Mouse (Mus musculus): ENCODE data around the gene Tbc1d5.
A peak's percentile ranks its signal among the peaks of the same experiment; 100 is the strongest.

The Tbc1d5 gene

DNA sequence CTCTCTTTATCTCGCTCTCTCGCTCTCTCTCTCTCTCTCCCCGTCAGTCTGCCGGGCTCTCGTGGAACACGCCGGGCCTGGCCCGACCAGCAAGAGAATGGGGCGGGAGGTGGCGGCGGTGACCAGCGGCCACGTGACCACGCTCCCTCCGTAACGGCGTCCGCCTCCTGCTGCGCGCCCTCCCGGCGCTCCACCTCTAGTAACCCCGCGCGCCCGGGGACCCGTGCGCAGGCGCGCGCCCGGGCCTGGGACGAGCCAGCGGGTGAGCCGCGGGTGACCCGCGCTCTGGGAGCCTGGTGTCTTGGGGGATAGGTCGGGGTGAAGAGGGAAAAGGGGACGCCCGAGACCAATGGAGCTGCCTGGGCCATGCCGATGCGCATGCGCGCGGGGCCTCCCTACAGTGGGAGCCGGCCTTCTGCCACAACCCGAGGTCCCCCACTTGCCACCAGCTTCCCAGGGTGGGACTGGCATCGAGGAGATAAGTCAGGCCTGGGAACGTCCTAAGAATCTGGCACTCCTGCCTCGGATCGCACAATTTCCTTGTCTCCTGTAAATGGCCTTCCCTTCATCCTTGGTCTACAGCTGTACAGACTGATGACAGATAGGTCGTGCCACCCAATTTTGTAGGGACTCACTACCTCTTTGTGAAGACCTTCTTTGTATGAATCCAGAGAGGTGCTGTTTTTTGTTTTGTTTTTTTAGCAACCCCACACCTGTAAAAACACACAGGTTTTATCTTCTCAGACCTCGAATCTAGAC lies at the start of gene Tbc1d5:
TSS of gene Tbc1d5 (minus strand) at position 158 of the 759 bp plus-strand sequence.
- DNase-seq: peak; percentile 95 to 98

DNA sequence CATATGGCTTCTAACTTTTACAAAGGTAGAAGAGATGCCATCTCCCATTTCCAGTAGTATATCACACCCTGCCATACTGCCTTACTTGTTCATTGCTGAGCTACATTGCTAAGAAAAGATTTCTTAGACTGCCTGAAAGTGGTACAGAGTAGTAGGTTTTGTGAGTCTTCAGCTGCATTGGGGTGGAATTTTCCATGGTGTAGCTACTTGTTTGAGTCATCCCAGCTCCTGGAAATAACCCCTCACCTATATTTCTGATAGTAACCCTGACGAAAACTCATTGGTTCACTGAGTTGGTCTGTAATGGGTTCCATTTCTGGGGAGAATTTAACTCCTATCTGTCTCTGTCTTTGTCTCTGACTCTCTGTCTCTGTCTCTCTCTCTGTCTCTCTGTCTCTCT lies 46.9 kb upstream of the Tbc1d5 start:
- DNase-seq: no peak

DNA sequence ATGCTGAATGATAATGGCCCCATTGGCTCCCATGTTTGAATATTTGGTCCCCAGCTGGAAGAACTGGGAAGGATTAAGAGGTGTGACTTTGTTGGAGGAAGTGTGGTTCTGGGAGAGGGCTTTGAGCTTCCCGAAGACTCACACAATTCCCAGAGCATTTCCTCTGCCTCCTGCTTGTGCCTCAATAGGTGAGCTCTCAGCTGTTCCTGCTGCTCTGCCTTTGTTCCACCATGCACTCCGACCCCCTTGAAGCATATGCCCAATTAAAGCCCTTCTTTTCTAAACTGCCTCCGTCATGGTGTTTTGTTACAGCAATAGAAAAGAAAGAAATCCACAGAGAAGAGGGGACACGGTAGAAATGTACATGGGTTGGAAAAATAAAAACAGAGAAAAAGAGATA lies 44.0 kb upstream of the Tbc1d5 start:
- no peak for DNase-seq

DNA sequence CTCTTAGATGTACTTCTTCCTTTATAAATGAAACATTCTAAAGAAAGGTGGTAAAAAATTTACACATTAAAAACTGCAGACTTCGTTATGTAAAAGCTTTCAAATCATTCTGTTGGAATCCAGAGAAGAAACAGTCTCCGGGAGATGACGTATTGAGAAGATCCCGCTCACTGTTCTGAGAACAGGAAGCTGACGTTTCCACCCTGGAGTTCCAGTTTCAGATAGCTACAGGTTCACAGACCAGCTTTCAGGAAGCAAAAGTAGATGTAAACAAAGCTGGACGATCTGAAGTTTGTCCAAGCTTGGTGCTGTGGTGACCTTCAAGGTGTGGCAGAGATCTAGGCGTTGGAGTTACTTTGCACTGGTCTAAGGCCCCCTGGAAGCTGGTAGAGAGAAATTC lies 41.9 kb upstream of the Tbc1d5 start:
- no peak for DNase-seq

DNA sequence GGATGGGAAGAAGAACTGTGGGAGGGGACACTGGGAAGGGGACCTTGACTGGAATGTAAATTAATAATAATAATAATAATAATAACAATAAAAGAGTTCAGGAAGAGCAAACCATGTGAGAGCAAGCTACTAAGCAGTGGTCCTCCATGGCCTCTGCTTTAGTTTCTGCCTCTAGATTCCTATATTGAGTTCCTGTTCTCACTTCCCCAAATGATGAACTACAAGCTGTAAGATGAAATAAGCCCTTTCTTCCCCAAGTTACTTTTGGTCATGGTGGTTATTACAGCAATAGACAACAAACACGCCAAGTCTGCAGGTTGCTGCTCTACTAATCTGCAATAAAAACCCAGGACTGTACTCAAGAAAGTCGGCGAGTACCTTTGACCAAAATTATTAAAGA lies 40.7 kb upstream of the Tbc1d5 start:
- DNase-seq: no peak

DNA sequence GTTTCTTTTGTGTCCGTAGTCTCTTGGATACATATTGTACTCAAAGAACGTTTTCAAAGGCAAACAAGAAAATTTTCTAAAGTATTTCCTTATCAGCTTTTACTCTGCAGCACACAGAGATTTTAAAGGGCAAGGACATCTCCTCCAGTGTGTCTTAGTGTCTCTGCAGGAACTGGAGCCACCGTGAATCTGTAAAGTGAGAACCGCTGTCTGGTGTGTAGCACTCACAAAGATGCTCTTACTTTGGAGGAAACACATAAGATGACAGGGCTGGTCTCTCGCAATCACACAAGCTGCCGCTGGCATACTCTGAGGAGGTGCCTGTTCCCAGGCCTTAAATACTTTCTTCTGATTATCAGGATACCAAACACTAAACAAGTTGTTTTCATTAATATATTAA lies 37.3 kb upstream of the Tbc1d5 start:
- no peak for DNase-seq

DNA sequence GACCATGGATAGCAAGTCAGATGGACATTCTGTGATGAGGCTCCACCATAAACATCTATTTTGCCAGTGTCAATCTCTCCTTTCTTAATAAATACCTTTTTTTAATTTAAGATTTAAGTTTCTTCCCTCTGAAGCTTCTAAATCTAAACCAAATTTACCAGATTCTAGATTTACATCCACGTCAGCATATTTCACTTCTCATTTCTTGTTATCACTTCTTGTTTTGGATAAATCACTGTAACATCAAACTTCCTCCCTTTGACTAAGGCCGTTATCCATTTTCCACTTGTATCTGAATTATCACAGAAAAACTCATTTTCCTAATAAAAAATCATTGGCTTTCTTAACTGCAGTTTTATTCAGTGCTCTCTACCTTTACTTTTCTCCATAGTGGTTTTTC lies 30.4 kb upstream of the Tbc1d5 start:
- DNase-seq: no peak

DNA sequence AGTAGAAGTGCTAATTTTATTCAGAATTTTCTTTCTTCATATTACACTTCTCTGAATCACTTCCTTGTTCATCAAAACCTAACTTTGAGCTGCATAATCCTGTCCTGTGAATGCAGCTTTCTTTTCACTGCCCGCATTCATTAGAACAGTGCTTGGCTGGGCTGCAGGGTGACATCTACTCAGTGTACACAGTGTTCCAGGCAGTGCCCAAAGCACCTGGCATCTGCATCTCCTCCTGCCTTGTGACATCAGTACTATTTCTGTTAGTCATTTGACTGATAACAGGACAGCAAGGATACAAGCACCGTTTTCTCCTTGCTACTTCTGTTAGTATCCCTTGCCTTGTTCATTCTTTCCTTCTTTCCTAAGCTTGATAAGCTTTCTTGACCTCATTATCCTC lies 25.5 kb upstream of the Tbc1d5 start:
- DNase-seq: peak in 1 of 2 experiments; percentile 10

DNA sequence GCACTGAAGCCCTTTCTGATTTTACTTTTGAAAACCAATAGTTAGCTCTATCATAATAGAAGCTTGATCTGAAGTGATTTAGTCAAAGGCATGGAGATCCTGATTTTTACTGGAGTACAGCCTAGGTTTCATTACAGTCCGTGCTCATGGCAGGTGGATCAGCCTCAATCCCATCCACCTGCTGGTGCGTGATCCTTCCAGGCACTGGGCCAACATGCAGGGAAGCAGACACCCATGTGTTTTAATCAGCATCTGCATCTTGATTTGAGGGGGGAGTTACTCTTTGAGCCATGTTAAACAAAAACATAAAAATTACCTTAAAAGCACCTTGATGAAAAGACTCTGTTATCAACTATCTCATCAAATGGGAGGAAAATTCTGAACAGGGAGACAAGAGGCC lies 16.4 kb upstream of the Tbc1d5 start:
- no peak for DNase-seq

DNA sequence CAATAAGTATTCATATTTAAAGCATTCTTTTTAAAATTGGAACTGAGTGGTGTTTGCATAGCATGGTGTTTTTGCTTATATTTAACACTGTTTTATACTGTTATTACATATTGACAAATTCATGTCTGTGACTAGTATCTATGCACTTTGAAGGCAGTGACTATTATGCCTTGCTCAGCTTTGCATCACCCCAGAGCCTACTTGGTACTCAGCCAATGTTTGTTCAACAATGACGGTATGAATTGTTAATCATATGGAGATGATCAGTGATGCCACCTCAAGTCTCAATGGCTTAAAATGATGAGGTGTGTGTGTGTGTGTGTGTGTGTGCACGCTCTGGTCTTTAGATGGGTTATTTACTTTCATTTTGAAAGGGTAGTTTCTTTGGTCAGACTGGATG lies 15.6 kb upstream of the Tbc1d5 start:
- DNase-seq: no peak

DNA sequence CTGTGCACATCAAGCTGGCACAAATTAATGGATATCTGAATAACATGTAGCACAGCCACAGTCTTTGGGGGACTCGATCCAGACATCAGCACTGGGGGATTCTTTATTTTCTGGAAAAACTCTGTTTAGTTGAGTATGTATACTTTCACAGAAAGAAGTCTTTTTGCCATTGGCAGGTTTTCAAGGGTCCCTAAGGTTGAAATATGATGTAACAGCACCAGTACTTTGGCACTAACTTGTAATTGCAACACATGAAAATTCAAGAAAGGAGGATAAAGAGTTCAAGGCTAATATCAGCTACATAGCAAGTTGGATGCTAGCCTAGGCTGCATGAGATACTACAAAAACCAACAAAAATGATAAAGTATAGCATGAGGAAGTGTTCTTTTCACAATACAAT lies 12.2 kb upstream of the Tbc1d5 start:
- no peak for DNase-seq

DNA sequence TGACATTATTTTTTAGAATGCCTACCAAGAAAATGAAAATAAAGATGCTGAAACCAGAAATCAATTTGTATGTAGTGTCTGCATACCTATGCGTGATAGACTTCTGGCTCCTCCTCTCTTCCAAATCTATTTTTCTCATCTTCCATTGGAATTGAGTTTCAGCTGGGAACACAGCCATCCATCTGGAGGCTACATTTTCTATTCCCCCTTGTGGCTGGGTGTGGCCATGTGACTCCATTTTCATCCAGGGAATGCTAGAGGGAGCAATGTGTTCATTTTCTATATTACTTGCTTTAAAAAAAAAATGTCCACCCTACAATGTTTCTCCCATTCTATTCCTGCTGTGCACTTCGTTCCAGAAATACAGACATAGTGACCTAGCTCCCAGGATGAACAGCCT lies 3.6 kb upstream of the Tbc1d5 start:
- DNase-seq: no peak

DNA sequence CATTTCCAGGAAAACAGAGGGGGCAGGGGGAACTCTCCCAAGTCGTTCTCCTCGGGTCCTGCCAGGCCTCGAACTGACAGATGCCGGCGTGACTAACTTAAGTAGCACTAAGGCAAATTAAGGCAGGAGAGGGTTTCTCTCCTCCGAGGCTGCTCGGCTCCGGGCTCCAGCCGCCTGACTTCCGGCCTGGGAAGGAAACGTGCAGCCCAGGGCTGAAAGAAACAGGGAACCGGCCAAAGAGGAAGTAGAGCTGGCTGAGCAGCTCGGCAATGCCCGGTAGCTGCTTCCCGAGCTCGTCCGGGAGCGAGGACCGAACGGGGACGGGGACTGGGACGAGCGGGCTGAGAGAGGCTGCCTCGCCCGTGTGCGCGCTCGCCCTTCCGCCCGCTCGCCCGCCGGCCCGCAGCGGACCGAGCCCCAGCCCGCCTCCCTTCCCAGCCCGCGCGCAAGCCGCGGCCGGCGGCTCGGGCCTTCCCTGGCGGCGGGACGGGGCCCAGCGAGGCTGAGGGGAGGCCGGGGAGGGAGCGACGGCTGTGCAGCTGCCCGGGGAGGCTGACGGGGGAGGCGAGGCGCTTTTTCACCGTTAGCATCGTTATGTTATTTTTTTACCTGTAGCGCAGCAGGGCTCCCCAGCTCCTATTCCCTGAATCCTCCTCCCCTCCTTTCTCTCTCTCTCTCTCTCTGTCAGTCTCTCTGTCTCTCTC lies 509 bp downstream of the Tbc1d5 start:
- DNase-seq: peak; percentile 77 to 79

DNA sequence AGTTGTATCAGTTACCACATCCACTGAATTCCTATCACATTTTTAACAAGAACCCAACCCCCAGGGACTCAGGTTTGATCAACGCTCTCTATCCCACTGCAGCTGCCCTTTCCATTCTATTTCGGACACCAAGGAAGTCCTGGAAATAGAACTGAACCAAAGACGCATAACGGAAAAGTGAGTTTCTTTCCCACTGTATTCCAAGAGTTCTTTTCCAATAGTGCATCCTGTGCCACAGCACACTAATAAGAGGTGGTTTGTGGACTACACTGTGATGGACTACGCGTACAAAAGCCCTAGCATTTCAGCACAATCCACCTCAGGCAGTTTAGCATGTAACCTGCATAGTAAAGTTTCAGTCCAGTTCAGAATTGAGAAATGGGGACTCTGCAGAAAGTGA lies 1.2 kb downstream of the Tbc1d5 start:
- peak in 1 of 2 experiments; percentile 19 for DNase-seq

DNA sequence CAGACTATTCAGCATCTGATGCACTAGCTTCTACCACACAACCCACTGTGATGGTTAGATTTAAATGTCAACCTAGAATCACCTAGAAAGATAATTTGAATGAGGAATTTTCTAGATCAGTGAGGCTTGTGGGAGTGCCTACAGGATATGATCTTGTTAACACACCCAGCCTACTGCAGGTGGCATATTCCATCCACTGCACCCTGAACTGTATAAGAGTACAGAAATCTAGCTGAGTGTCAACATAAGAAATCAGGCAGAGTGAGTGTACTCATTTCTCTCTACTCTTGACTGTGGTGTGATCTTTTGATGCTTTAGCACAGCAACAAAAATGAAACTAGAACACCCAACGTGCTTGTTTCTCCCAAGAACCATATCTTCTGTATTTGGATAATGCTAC lies 6.8 kb downstream of the Tbc1d5 start:
- no peak for DNase-seq

DNA sequence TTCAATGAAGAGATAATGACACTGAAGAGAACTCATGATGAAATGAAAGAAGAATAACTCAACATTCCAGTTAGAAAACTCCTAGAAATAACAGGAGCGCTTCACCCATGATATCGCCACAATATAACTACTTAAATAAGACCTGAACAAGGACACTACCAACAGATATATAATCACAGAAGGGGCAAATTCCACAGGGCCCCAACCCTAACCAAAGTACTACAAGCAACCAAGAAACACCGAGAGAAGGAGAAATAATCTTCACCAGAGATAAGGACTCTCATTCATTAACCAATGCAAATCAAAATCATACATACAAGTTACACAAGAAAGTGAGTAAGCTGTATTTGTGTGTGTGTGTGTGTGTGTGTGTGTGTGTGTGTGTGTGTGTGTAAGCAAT lies 7.6 kb downstream of the Tbc1d5 start:
- no peak for DNase-seq

DNA sequence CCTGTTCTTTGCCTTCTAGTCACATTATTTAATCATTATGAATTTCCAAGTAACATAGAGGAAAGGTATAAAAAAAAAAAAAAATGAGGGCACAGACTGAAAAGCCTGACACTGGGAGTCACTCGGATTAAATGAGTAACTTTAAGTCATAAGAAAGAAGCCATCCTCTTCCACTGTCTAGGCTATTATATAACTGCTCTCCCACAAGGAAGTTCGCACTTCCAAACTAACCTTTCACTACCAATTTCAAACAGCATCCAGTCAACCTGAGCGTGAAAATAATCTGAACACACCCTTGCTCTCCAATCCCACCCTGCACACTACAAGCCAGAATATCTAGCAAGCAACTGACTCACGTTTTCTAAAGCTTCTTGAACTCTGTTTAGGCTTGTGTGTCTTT lies 9.2 kb downstream of the Tbc1d5 start:
- DNase-seq: no peak

DNA sequence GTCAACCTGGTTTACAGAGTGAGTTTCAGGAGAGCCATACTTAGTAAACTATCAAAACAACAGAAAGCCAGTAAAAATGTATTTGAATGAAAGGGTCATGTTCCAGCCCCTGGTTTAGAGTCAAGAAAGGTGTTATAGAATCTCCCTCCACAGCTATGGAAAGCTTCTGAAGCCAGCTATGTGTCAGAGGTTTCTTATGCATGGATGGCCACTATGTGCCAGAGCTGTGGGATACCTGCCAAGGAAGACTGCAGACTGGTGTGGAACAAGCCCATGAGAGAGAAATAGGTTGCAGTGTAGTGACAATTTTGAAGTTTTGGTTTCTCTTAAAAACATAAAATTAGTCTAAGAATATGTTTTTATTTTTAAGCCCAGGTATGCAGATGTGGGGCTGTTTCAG lies 16.8 kb downstream of the Tbc1d5 start:
- DNase-seq: peak in 1 of 2 experiments; percentile 9

DNA sequence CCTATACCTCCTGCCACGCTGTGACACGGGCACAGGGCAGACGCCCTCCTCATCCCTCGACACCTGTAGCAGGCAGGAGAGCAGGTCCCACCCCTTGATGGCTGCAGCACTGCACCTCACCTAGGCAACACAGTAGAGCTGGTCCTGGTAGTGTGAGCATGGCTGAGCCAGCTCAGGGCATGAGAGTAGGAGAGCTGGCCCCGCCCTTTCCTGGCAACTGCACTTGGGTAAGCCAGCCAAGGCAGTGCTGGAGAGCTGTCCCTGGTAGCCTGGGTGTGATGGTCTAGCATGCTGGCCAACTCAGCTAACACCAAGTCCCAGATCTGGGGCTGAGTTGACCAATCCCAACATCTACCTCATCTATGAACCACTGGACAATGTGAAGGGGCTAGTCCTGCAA lies 19.9 kb downstream of the Tbc1d5 start:
- DNase-seq: peak; percentile 34 to 47

DNA sequence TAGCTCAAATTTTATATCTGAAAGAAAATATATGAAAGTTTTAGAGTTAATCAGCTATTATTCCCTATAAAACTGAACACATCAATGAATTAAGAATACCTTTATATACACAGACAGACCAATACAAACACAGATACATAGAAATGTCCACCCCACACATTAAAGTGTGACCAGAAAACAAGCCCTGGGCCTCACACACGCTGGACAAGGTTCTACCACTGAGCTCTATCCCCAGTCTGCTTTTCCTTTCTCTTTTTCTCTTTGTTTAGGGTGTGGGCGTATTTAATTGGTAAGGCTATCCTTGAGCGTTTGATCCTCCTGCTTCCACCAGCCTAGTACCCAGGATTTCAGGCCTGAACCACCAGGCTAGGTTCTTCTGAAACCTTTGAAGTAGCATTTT lies 28.2 kb downstream of the Tbc1d5 start:
- DNase-seq: no peak

DNA sequence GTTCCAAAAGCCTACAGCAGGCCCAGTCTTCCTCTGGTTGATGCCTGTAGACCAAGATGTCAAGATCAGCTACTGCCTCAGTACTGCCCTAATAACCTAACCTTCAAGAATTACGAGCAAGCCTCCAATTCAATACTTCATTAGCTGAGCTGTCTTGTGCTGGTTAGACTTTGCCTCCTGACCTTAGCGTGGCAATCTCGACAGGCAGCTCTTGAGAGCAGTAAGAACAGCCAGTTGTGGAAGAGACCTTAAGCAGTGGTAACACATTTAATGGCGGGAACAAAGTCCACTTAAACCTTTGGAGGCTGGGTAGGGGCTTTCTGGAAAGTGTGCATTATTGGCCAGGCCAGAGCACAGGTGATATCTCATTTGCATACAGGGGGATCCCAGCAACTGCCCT lies 34.2 kb downstream of the Tbc1d5 start:
- no peak for DNase-seq

DNA sequence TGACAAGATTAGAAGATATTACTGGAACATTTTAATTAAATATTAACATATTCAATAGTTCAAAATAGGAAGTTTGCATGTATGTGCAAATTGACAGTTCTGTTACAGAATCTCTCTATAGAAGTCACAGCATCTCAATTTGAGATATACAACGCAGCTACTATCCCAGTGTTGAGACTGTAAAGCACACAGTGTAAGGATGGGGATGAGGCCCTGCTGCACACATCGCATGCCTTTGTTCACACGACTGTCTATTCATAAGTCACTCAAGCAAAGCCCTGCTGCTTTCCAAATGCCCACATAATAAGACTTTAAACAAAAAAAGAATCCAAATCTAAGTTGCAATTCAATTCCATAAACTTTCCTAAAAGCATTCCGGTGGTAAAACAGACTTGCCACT lies 37.1 kb downstream of the Tbc1d5 start:
- DNase-seq: no peak

DNA sequence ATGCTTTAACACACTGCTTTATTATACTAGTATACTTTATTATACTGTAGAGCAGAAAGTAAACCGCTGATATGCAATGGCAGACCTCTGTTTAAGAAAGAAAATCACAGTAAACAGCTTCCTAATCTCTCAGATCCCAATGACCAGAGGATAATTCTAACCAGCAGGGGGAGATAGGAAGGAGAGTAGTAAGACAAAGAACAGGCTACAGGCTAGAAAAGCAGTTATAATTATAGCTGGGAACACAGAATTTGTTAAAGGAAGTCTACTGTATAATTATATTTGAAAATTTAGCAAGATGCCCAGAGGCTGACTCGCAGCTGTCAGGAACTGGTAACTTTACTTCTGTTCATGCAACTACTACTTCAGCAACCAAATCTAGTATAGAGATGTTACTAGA lies 68.0 kb downstream of the Tbc1d5 start:
- DNase-seq: no peak

DNA sequence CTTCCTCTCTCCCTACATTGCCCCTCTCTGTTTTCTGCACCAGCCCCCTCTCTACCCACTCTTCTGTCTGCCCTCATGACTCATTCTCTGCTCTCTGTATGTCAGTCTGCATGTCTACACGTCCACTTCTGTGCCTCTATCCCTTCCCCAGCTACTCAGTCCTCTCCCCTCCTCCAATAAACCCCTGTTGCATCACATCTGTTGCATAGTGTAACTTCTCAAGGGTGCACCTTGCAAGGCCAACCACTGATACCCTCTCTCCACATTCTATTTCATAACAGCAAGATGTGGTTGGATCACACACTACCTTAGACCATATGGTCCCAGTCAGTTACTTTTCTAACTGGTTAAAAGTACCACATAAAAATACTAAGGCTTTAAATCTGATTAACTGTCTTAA lies 74.9 kb downstream of the Tbc1d5 start:
- no peak for DNase-seq

DNA sequence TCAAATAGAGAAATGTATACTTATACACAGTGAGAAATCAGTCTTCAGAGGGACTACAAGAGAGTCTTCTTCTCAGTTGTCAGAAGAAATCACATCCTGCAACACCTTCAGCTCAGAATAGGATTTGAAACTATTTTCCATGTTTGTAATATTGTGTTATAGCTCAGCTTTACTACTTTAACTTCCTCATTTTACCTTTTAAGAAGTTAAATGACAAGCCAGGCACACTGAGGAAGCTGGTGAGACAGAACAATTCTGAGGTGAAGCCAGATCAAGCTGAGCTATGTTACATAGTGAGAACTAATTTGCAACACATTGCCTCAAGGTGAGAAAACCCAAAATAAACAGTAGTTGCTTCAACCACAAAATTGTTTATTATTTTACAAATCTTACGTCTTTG lies 135.3 kb downstream of the Tbc1d5 start:
- DNase-seq: no peak
